Mouse (Mus musculus) liver, adult 2 months (tissue): Measurements from ENCODE around the gene Fhit. TPM values are rescaled to one million over a fixed set of nuclear protein-coding genes. Genes with fewer than 3 reads are reported as not detected.

Experiments
- DNase-seq: peaks from one replicate; pipeline ENCODE4 v3.0.0-alpha.2; 2011; ENCODE audit warnings: low read depth, low spot score; ENCODE audit errors: extremely low read depth
- H3K27ac ChIP-seq: fragments of 200-500 bp; replicated peaks from 2 replicates; pipeline ENCODE4 v1.5.1; 2012; ENCODE audit warnings: low read depth, mild to moderate bottlenecking, control low read depth, inconsistent platforms, low read length; ENCODE audit not compliant: insufficient read depth
- H3K27me3 ChIP-seq: fragments of 200-500 bp; 2 replicates; pipeline ENCODE4 v1.6.1; 2012; ENCODE audit warnings: mild to moderate bottlenecking, moderate library complexity, low read length, inconsistent platforms; ENCODE audit not compliant: control insufficient read depth, insufficient read depth
- H3K36me3 ChIP-seq: fragments of 200-500 bp; 2 replicates; pipeline ENCODE4 v1.6.1; 2012; ENCODE audit warnings: low read length, inconsistent platforms; ENCODE audit not compliant: control insufficient read depth, insufficient read depth
- H3K4me1 ChIP-seq: fragments of 200-500 bp; 2 replicates; pipeline ENCODE4 v1.6.1; 2011; ENCODE audit warnings: low read length; ENCODE audit not compliant: control insufficient read depth, insufficient read depth
- H3K4me3 ChIP-seq: fragments of 200-500 bp; 2 replicates; pipeline ENCODE4 v1.5.1; 2011; ENCODE audit warnings: low read depth, mild to moderate bottlenecking, control low read depth, low read length, moderate library complexity; ENCODE audit not compliant: insufficient read depth
- H3K79me2 ChIP-seq: fragments of 200-500 bp; 2 replicates; pipeline ENCODE4 v1.6.1; 2012; ENCODE audit warnings: inconsistent platforms, mild to moderate bottlenecking, low read length, moderate library complexity; ENCODE audit not compliant: control insufficient read depth, insufficient read depth
- H3K9ac ChIP-seq: fragments of 200-500 bp; 2 replicates; pipeline ENCODE4 v1.6.1; 2012; ENCODE audit warnings: low read depth, mild to moderate bottlenecking, control low read depth, inconsistent platforms, low read length
- CTCF ChIP-seq: fragments of 200-500 bp; IDR thresholded peaks from 2 replicates; pipeline ENCODE4 v1.5.1; 2011; ENCODE audit warnings: low read depth, low read length, control low read depth
- POLR2A ChIP-seq: fragments of 200-500 bp; IDR thresholded peaks from 2 replicates; pipeline ENCODE4 v1.6.1; 2011; ENCODE audit warnings: low read length, control low read depth; ENCODE audit not compliant: insufficient read depth; ENCODE audit errors: extremely low read depth
- WGBS: fragments of 180-500 bp; shearing (Covaris S2); methylation state at CpG from one replicate; pipeline ENCODE4 v1.1.7; 2018; 5-methylcytosine and 5-hydroxymethylcytosine counted together
- polyA plus RNA-seq: library from polyadenylated mRNA; depleted of rRNA; stranded (reverse); fragments of >200 nt; gene quantifications from 2 replicates; pipeline ENCODE4 v1.2.3, GENCODE M21; 2012
- total RNA-seq: library from RNA; depleted of rRNA; stranded (reverse); fragments of >200 nt; gene quantifications from 2 replicates; pipeline ENCODE4 v1.2.3, GENCODE M21; 2014

Gene Fhit
- total and polyA plus RNA-seq, 2 experiments = 7.6 to 7.8 TPM

DNA sequence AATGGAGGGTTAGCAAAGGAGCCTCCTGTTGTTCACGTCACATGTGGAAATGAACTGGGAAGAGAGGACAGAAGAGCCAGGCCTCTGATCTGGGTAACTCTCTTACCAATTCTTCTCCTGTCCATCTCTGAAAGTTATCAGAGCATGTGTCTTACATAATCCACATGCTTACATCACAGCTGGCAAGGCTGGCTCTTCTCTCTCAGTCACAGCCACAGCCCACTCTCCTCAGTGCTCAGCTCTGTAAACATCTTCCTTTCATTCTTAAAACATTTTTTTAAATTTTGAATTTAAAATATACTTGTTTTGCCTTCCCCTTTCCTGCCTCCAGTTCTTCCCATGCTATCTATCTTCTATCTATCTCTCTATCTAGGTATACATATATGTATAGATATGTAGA, 1477.5 kb downstream of the Fhit start:
- Histone ChIP-seq H3K4me3 (no peak overlapping the region), H3K79me2 (no peaks in the 10 kb centered on the region), H3K4me1 (no peaks in the 10 kb centered on the region), H3K36me3 (no peaks in the 10 kb centered on the region), H3K27me3 (no peaks in the 10 kb centered on the region), H3K27ac (no peak overlapping the region), H3K9ac (no peak overlapping the region)
- TF ChIP-seq CTCF = no peak
- TF ChIP-seq POLR2A = no peak
- DNase-seq = peak; percentile 6
- WGBS = 79% methylated on average over 1 of the region's 1 CpGs

DNA sequence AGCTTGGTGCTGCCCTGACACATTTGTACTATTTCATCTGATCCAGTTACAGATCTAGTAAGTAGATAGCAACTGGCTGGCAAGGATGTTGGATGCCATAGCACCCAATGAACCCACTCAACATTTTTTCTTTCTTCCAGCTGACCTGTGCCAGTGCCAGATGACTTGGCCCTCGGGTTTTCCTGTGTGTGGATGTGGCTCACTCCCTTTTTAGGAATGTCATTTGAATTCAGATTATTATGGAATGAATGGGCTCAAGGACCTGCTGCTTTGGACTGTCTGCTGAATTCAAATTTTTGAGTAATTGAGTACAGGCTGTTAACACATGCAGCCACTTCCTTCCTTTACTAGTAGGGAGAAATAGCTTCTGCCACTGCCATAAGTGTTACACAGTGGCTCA, 1489.1 kb downstream of the Fhit start:
- WGBS = 83% methylated on average over 1 of the region's 1 CpGs
- H3K27me3 ChIP-seq = no peaks in the 10 kb centered on the region
- DNase-seq = no peak
- no peaks in the 10 kb centered on the region for H3K79me2 ChIP-seq
- H3K4me1 ChIP-seq = no peaks in the 10 kb centered on the region
- TF ChIP-seq CTCF (no peak), POLR2A (no peak)
- H3K27ac ChIP-seq = no peak overlapping the region
- no peaks in the 10 kb centered on the region for H3K36me3 ChIP-seq
- no peak overlapping the region for H3K4me3 ChIP-seq
- H3K9ac ChIP-seq = no peak overlapping the region

DNA sequence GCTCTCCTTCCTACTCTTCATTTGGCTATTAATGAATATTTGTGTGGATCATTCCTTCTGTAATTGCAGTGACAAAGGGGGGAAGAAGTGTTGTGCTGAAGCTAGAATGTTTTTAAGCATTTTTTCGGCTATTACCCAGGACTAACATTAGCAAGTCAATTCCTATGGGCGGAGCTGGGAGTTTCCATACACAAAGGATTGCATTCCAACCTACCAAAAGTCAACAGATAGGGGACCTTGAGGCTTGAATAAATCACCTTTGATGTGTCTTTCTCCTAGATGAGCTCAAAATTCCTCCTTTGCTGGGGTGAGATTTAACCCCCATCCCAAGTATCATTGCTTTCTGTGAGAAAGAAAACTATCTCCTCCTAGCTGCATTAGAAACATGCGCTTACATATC, 1490.1 kb downstream of the Fhit start:
- no peaks in the 10 kb centered on the region for H3K27me3 ChIP-seq
- WGBS = 69% methylated on average over 3 of the region's 3 CpGs
- TF ChIP-seq POLR2A = no peak
- TF ChIP-seq CTCF = no peak

DNA sequence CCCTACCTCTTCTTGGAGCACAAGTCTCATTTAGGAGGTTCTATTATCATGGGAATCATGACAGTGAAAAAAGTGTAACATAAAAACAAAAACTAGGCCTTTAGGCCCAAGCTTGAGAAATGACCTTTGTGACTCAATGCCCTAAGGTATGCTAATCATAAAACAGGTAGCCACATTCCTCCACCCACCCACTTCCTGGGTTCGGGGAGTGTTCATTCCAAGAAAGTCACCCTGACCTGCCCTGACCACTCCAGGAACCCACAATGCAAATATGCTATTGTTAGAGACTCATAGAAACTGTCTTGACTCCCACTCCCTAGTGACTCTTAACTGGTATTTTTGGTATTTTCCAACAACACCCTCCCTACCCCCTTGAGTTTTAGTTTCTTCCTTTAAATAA, 1492.1 kb downstream of the Fhit start:
- H3K79me2 ChIP-seq = no peaks in the 10 kb centered on the region
- no peak overlapping the region for H3K4me3 ChIP-seq
- no peaks in the 10 kb centered on the region for H3K36me3 ChIP-seq
- DNase-seq = no peak
- no peak overlapping the region for H3K9ac ChIP-seq
- H3K27me3 ChIP-seq = no peaks in the 10 kb centered on the region
- H3K4me1 ChIP-seq = no peaks in the 10 kb centered on the region
- H3K27ac ChIP-seq = no peak overlapping the region
- no peak for TF ChIP-seq CTCF
- TF ChIP-seq POLR2A = no peak
- WGBS = 83% methylated on average over 1 of the region's 1 CpGs

More for the DNA sequence above, 1490.1 kb downstream of the Fhit start:
- no peak overlapping the region for H3K4me3 ChIP-seq
- H3K4me1 ChIP-seq = no peaks in the 10 kb centered on the region
- H3K27ac ChIP-seq = no peak overlapping the region
- H3K9ac ChIP-seq = no peak overlapping the region
- H3K79me2 ChIP-seq = no peaks in the 10 kb centered on the region
- no peaks in the 10 kb centered on the region for H3K36me3 ChIP-seq
- DNase-seq = no peak

DNA sequence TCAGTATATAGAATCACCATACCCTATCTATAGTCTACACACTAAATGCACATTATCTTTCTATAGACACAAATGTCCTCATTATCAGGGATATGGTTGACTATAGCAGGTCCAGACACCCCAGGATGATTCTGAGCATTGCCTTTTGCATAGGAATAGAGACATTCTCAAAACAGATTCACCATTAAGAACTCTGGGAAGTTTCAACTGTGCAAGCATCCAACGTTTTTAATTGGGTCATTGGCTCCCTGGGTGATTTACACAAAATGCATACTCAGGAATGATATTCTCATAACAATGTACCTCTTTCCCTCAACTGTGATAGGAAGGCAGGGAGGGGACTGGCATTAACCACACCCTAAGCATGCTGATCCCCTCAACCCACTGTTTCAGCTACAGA, 1503.4 kb downstream of the Fhit start:
- no peak for DNase-seq
- H3K79me2 ChIP-seq = no peaks in the 10 kb centered on the region
- 75% methylated on average over 1 of the region's 1 CpGs for WGBS
- no peaks in the 10 kb centered on the region for H3K27me3 ChIP-seq
- no peaks in the 10 kb centered on the region for H3K4me1 ChIP-seq
- H3K36me3 ChIP-seq = no peaks in the 10 kb centered on the region
- no peak overlapping the region for H3K9ac ChIP-seq
- H3K27ac ChIP-seq = no peak overlapping the region
- H3K4me3 ChIP-seq = no peak overlapping the region
- TF ChIP-seq POLR2A = no peak
- no peak for TF ChIP-seq CTCF

DNA sequence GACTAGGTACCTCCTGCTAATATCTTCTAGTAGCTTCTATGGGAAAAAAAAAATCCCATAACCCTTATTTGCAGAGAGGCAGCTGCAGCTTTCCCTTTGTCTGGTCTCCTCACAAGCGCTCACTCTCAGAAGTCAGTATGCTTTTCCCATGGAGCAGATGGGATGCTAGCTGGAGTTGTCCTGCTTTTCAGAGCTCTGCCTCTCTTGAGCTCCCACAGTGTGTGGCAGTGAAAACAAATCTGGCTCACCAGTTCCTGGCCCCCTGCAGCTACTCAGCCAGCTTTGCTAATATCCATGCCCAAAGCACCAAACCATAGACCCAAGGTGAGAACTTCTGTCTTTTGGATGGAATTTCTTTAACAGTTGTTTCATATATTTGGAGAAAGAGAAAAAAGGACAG, 1510.4 kb downstream of the Fhit start:
- H3K9ac ChIP-seq = no peak overlapping the region
- 89% methylated on average over 1 of the region's 1 CpGs for WGBS
- no peaks in the 10 kb centered on the region for H3K4me1 ChIP-seq
- no peaks in the 10 kb centered on the region for H3K79me2 ChIP-seq
- DNase-seq = no peak
- TF ChIP-seq CTCF (no peak), POLR2A (no peak)
- H3K27ac ChIP-seq = no peak overlapping the region
- H3K27me3 ChIP-seq = no peaks in the 10 kb centered on the region
- H3K4me3 ChIP-seq = no peak overlapping the region
- H3K36me3 ChIP-seq = no peaks in the 10 kb centered on the region
